Mouse (Mus musculus): ENCODE results near the gene Olfr867.

The Olfr867 gene

GRCm38 (mm10) chr9:20057462-20057861, at the start of gene Olfr867:
Olfr867 (minus strand) TSS chr9:20057562.
- TF ChIP-seq GATA4 (IDR thresholded peaks at IDR 0.05; ENCODE audit: insufficient replicate concordance, low read length), result no peak

DNA sequence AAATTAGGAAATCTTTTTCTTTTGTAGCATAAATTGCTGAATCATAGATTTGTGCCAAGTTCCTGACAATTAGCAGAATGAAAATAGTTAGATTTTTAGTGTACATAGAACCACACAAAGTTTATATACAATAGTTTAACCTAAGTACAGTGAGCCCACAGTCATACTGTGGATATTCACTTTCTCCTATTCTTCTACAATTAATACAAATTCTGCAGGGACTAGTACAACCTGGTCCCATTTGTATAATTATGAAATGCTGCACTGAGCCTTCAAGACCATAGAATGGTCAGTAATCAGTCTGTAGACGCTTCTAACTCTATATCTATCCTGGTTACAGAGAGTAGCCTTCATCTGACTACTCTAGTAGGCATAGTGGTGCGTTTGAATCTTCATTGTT, 41.0 kb upstream of the Olfr867 start, which contains the start of gene Olfr868:
TSS of gene Olfr868 (plus strand) at position 301 of the 400 bp plus-strand sequence.
- no peak for TF ChIP-seq GATA4 (IDR thresholded peaks at IDR 0.05; ENCODE audit: insufficient replicate concordance, low read length)

GRCm38 (mm10) chr9:20073523-20074177, 16.3 kb upstream of the Olfr867 start:
- no peak for TF ChIP-seq GATA4 (IDR thresholded peaks at IDR 0.05; ENCODE audit: insufficient replicate concordance, low read length)

GRCm38 (mm10) chr9:20071291-20071690, 13.9 kb upstream of the Olfr867 start:
- TF ChIP-seq GATA4 (IDR thresholded peaks at IDR 0.05; ENCODE audit: insufficient replicate concordance, low read length), result no peak

GRCm38 (mm10) chr9:20070236-20070635, 12.9 kb upstream of the Olfr867 start:
- TF ChIP-seq GATA4 (IDR thresholded peaks at IDR 0.05; ENCODE audit: insufficient replicate concordance, low read length), result no peak

DNA sequence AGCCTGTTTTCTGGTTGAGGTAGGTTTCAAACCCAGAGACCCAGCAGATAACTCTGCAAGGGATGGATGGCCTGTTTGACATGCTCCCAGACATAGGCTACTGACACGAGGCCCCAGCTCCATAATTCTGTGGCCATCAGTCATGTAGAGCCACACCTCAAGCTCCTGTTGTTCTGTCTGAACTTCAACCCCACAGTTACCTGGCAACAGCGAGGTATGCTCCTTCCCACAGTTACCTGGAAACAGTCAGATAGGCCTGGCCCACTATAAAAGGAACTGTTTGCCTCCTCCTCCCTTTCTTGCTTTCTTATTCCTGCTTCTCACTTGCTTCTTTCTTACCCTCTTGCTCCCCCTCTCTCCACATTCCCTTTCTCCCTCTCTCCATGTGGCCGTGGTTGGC, 9.4 kb downstream of the Olfr867 start:
- TF ChIP-seq GATA4 (IDR thresholded peaks at IDR 0.05; ENCODE audit: insufficient replicate concordance, low read length), result no peak

DNA sequence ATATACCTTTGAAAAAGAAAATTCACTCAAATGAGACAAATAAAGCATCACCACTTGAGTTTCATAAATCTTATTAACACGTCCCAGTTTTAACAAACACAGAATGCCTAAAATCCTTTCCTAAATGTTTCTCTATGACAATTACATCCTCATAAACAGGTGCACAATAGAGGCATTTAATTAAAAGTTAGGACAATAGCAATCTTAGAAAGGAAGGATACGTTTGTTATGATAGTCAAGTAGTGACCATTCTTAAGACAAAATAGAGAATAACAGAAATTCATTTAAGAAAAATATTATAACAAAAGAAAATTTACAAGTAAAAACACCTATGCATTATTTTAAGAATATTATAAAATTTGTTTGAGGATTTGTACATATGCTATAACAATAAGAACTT, 29.4 kb downstream of the Olfr867 start, which contains the start of gene Olfr866:
TSS of gene Olfr866 (minus strand) at position 101 of the 400 bp plus-strand sequence.
- no peak for TF ChIP-seq GATA4 (IDR thresholded peaks at IDR 0.05; ENCODE audit: insufficient replicate concordance, low read length)
